Mouse (Mus musculus) small intestine, adult 2 months (tissue): ENCODE results near the gene Nrg3.

Experiments used
- CTCF ChIP-seq: fragments of 200-500 bp; IDR thresholded peaks from 2 replicates; pipeline ENCODE4 v1.5.1; 2012; ENCODE audit warnings: low read depth, mild to moderate bottlenecking, control low read depth, inconsistent platforms, low read length, moderate library complexity, mixed read lengths; ENCODE audit not compliant: insufficient replicate concordance, insufficient read length; ENCODE audit errors: extremely low read depth
- POLR2A ChIP-seq: fragments of 200-500 bp; IDR thresholded peaks from 2 replicates; pipeline ENCODE4 v1.6.1; 2012; ENCODE audit warnings: low read depth, mild to moderate bottlenecking, control low read depth, inconsistent platforms, low read length, moderate library complexity

DNA sequence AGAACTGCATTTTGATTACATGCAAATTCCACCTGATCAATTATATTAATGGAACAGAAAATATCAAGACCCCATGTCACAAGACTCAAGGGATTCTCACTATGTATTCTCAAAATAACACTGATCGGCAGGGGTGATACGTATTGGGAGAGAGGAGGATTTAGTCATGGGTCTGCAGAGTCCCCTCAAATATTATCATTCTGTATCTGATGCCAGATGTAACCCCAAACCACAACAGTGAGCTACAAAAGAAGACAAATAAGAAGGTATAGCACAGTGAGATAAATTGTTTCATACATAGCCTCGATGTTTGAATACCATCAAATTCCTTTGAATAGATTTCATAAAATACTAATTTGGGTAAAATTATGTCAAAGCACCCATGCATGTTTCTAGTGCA, 842.8 kb downstream of the Nrg3 start:
- TF ChIP-seq POLR2A, result no peak
- no peak for TF ChIP-seq CTCF
